Mouse (Mus musculus): ENCODE measurements around the gene Aamdc.

DNA sequence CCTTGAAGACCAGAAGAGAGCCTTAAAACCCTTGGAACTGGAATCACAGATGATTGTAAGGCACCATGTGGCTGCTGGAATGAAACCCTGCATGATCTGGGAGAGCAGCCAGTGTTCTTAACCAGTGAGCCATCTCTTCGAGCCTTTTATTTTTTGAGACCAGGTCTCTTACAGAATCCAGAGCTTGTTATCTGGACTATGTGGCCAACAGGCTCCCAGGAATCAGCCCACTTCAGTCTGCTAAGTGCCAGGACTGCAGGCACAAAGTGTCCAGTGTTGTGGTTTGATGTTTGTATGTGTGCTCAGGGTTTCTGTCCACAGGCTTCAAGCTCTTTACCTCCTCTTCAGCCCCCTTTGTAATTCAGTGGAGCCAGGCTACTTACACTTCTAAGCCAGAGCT, 64.5 kb downstream of the Aamdc start:
- TF ChIP-seq ZC3H11A (IDR thresholded peaks at IDR 0.05; ENCODE audit: borderline replicate concordance, low read depth, low read length) (no peak), ZNF384 (IDR thresholded peaks at IDR 0.05; ENCODE audit: low read depth, low read length) (no peak), CHD2 (IDR thresholded peaks at IDR 0.05; ENCODE audit: low read depth, low read length) (no peak)

Measured in ES-E14 (cell line).